Mouse (Mus musculus) bone marrow, adult 2 months (tissue): ENCODE measurements at regions not wholly inside any gene's neighbourhood (a gene's known extent, or its start where the extent isn't known, plus 50 kb on each side); places are given as distances from the start of the nearest gene placed in this dataset.

Source experiments
- H3K27ac ChIP-seq: fragments of 200-500 bp; 2 replicates; pipeline ENCODE4 v1.5.1; 2012; ENCODE audit warnings: low read depth, mild to moderate bottlenecking, control low read depth, inconsistent platforms, low read length; ENCODE audit not compliant: control insufficient read depth, poor library complexity, insufficient read depth
- H3K4me1 ChIP-seq: fragments of 200-500 bp; 2 replicates; pipeline ENCODE4 v1.6.1; 2011; ENCODE audit warnings: low read length; ENCODE audit not compliant: control insufficient read depth, insufficient read depth
- H3K4me3 ChIP-seq: fragments of 200-500 bp; replicated peaks from 2 replicates; pipeline ENCODE3; 2011; ENCODE audit warnings: mild to moderate bottlenecking, low read depth, low read length, control low read depth; ENCODE audit not compliant: control insufficient read depth
- CTCF ChIP-seq: fragments of 200-500 bp; IDR thresholded peaks from 2 replicates; pipeline ENCODE4 v1.5.1; 2011; ENCODE audit warnings: low read length, control low read depth; ENCODE audit not compliant: control insufficient read depth, insufficient read depth
- POLR2A ChIP-seq: fragments of 200-500 bp; IDR thresholded peaks from 2 replicates; pipeline ENCODE4 v1.6.1; 2011; ENCODE audit warnings: low read depth, mild to moderate bottlenecking, control low read depth, low read length, borderline replicate concordance; ENCODE audit not compliant: control insufficient read depth
- WGBS: fragments of 180-500 bp; shearing (Covaris S2); methylation state at CpG from one replicate; pipeline ENCODE4 v1.1.7; 2018; 5-methylcytosine and 5-hydroxymethylcytosine counted together

GRCm38 (mm10) chr8:87268159-87268558 lies 204.2 kb downstream of the Cbln1 start:
- H3K4me3 ChIP-seq, result no peak overlapping the region
- H3K4me1 ChIP-seq, result no peaks in the 10 kb centered on the region
- no peak overlapping the region for H3K27ac ChIP-seq
- TF ChIP-seq CTCF (no peak), POLR2A (no peak)

GRCm38 (mm10) chr8:87264999-87265398 lies 207.4 kb downstream of the Cbln1 start:
- Histone ChIP-seq H3K4me3 (no peak overlapping the region), H3K27ac (no peak overlapping the region), H3K4me1 (no peaks in the 10 kb centered on the region)
- TF ChIP-seq CTCF (no peak), POLR2A (no peak)
- 52% methylated on average over 2 of the region's 2 CpGs for WGBS

GRCm38 (mm10) chr8:87260305-87260704 lies 212.1 kb downstream of the Cbln1 start:
- Histone ChIP-seq H3K4me3 (no peak overlapping the region), H3K4me1 (no peaks in the 10 kb centered on the region), H3K27ac (no peak overlapping the region)
- TF ChIP-seq CTCF, result no peak
- no peak for TF ChIP-seq POLR2A
- WGBS, result 68% methylated on average over 2 of the region's 2 CpGs

GRCm38 (mm10) chr8:87242681-87243080 lies 229.7 kb downstream of the Cbln1 start:
- 54% methylated on average over 2 of the region's 2 CpGs for WGBS

GRCm38 (mm10) chr8:87237181-87237580 lies 235.2 kb downstream of the Cbln1 start:
- H3K27ac ChIP-seq, result no peak overlapping the region
- TF ChIP-seq CTCF (no peak), POLR2A (no peak)
- H3K4me1 ChIP-seq, result no peaks in the 10 kb centered on the region; the same call in 1 of the 2 replicates
- WGBS, result 85% methylated on average over 7 of the region's 7 CpGs
- no peak overlapping the region for H3K4me3 ChIP-seq

More at GRCm38 (mm10) chr8:87242681-87243080, 229.7 kb downstream of the Cbln1 start:
- H3K4me3 ChIP-seq, result no peak overlapping the region
- no peaks in the 10 kb centered on the region for H3K4me1 ChIP-seq
- H3K27ac ChIP-seq, result no peak overlapping the region
- no peak for TF ChIP-seq POLR2A
- no peak for TF ChIP-seq CTCF

GRCm38 (mm10) chr8:87236438-87236837 lies 236.0 kb downstream of the Cbln1 start:
- Histone ChIP-seq H3K4me3 (no peak overlapping the region), H3K4me1 (no peaks in the 10 kb centered on the region; the same call in 1 of the 2 replicates)
- 76% methylated on average over 11 of the region's 11 CpGs for WGBS

GRCm38 (mm10) chr8:87235341-87236075 lies 236.9 kb downstream of the Cbln1 start:
- no peaks in the 10 kb centered on the region; the same call in 1 of the 2 replicates for H3K4me1 ChIP-seq
- 46% methylated on average over 18 of the region's 18 CpGs for WGBS
- H3K27ac ChIP-seq, result no peak overlapping the region
- TF ChIP-seq POLR2A (no peak), CTCF (no peak)
- H3K4me3 ChIP-seq, result no peak overlapping the region

More at GRCm38 (mm10) chr8:87236438-87236837, 236.0 kb downstream of the Cbln1 start:
- H3K27ac ChIP-seq, result no peak overlapping the region
- no peak for TF ChIP-seq CTCF
- TF ChIP-seq POLR2A, result no peak

- H3K4me3 ChIP-seq, result no peak overlapping the region
- H3K27ac ChIP-seq, result no peak overlapping the region
- no peaks in the 10 kb centered on the region; the same call in 1 of the 2 replicates for H3K4me1 ChIP-seq
- 79% methylated on average over 5 of the region's 5 CpGs for WGBS
- TF ChIP-seq POLR2A (no peak), CTCF (no peak)
These were observed 238.1 kb downstream of the Cbln1 start for GRCm38 (mm10) chr8:87234336-87234735.
